Mouse (Mus musculus) MEL (cell line): ENCODE results near the gene Wsb2.

Experiments used
- CTCF ChIP-seq, 3 experiments: IDR thresholded peaks in 2 of 3; conservative IDR thresholded peaks in 1 of 3; 2 replicates each; pipeline ENCODE4 v1.5.1; 2011 to 2012; ENCODE audit warnings: low read length in 3 of 3, low read depth in 2 of 3, mild to moderate bottlenecking in 2 of 3, improper control_type of control experiment in 1 of 3, inconsistent platforms in 1 of 3, mixed read lengths in 1 of 3, moderate library complexity in 1 of 3; ENCODE audit not compliant: control insufficient read depth in 1 of 3, insufficient read depth in 1 of 3, poor library complexity in 1 of 3, severe bottlenecking in 1 of 3
- E2F4 ChIP-seq: IDR thresholded peaks from 2 replicates; pipeline ENCODE4 v1.6.1; 2011; ENCODE audit warnings: low read depth, low read length, improper control_type of control experiment, borderline replicate concordance
- EP300 ChIP-seq, 2 experiments: IDR thresholded peaks; 2 replicates each; pipeline ENCODE4 v1.6.1; 2011; ENCODE audit warnings: improper control_type of control experiment in 2 of 2, low read length in 2 of 2, low read depth in 1 of 2, mild to moderate bottlenecking in 1 of 2
- KAT2A ChIP-seq: conservative IDR thresholded peaks from 2 replicates; pipeline ENCODE4 v1.6.1; 2012; ENCODE audit warnings: low read depth, low read length, improper control_type of control experiment, inconsistent platforms
- POLR2A ChIP-seq, 2 experiments: IDR thresholded peaks; 2 replicates each; pipeline ENCODE4 v1.6.1; 2011 to 2012; ENCODE audit warnings: low read length in 2 of 2, mild to moderate bottlenecking in 2 of 2, control low read depth in 1 of 2, improper control_type of control experiment in 1 of 2, low read depth in 1 of 2, moderate library complexity in 1 of 2; ENCODE audit not compliant: control insufficient read depth in 1 of 2, insufficient read depth in 1 of 2, poor library complexity in 1 of 2

DNA sequence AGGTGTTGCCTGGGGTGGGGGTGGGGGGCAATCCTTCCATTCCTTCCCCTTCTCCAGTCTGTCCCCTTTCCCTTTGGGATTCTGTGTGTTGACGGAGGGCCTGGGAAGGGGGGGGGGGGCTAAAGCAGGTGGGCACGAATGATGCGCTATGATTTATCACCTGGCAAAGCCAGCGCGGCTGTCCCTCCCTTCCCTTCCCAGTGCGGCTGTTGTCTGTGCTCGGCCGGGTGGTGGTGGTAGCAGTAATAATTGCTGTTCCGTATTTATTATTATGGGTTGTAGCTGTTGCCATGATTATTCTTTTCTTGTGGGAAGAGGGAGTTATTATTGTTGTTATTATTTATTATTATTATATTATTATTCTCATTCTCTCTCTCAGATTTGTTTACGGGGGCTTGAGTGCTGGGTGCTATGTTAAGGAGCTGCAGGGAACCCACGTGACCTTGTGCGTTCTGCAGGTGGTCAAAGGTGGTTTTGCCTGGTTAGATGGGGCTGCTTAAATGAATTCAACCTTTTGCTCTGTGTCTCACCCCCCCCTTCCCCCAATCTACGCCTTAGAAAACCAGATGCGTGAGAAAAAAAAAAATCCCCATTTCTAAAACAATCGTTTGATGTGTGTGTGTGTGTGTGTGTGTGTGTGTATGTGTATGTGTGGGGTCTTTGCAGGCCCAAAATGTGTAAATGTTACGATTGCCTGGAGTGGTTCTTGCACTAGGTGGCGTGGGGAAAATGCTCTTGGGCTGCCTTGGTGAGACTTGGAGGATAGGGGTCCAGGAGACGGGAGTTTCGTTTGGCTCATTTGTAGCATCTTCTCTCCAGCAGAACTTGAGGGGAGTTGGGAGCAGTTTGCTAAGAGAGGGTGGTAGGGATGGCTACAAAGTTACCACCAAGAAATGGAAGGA lies 58.2 kb downstream of the Wsb2 start:
- no peak for TF ChIP-seq CTCF (IDR thresholded peaks at IDR 0.05 in 2 of 3, conservative IDR thresholded peaks at IDR 0.05 in 1 of 3; ENCODE audit: control insufficient read depth in 1 of 3, insufficient read depth in 1 of 3, low read depth in 2 of 3, low read length in 3 of 3, poor library complexity in 1 of 3, severe bottlenecking in 1 of 3)
- no peak for TF ChIP-seq KAT2A
- TF ChIP-seq E2F4: no peak
- TF ChIP-seq EP300 (IDR thresholded peaks at IDR 0.05; ENCODE audit: low read depth in 1 of 2, low read length in 2 of 2): no peak
- TF ChIP-seq POLR2A (IDR thresholded peaks at IDR 0.05; ENCODE audit: control insufficient read depth in 1 of 2, insufficient read depth in 1 of 2, low read depth in 1 of 2, low read length in 2 of 2, poor library complexity in 1 of 2): no peak
